Mouse (Mus musculus): ENCODE results near the gene Uhrf1bp1l. TPM values are rescaled to one million over a fixed set of nuclear protein-coding genes. Genes with fewer than 3 reads are reported as not detected.

The Uhrf1bp1l gene
- polyA plus RNA-seq, 1 experiment from 2014 or later: 28.9 TPM

GRCm38 (mm10) chr10:89730386-89730785 is 14.4 kb upstream of the Uhrf1bp1l start:
- no peak overlapping the region for H3K27ac ChIP-seq (replicated peaks)
- 88% methylated on average over 6 of the region's 6 CpGs for WGBS
- no peak for ATAC-seq (ENCODE audit: low FRiP score)
- peak overlapping the region; percentile 70; the same call in 1 of the 2 replicates for H3K4me2 ChIP-seq
- H3K36me3 ChIP-seq: peaks cover 17% of the 10 kb centered on the region; the same call in 1 of the 2 replicates
- H3K4me1 ChIP-seq: peaks cover 17% of the 10 kb centered on the region
- no peak overlapping the region for H3K4me3 ChIP-seq (replicated peaks)
- H3K27me3 ChIP-seq (replicated peaks): no peaks in the 10 kb centered on the region
- H3K9me3 ChIP-seq (replicated peaks): no peaks in the 10 kb centered on the region
- no peak overlapping the region for H3K9ac ChIP-seq (replicated peaks)

- Histone ChIP-seq H3K9ac (replicated peaks) (peak overlapping the region; percentile 65), H3K36me3 (peaks cover 10% of the 10 kb centered on the region; the same call in 1 of the 2 replicates), H3K27me3 (replicated peaks) (no peaks in the 10 kb centered on the region), H3K4me3 (replicated peaks) (peak overlapping the region; percentile 75), H3K4me1 (peaks cover 17% of the 10 kb centered on the region), H3K27ac (replicated peaks) (peak overlapping the region; percentile 85), H3K4me2 (peak overlapping the region; percentile 70), H3K9me3 (replicated peaks) (no peaks in the 10 kb centered on the region)
- WGBS: 13% methylated on average over 5 of the region's 5 CpGs
- ATAC-seq (ENCODE audit: low FRiP score): peak; percentile 32; the same call in 1 of the 2 replicates
Observed at GRCm38 (mm10) chr10:89731341-89731740, 13.4 kb upstream of the Uhrf1bp1l start.

- H3K36me3 ChIP-seq: peaks cover 5% of the 10 kb centered on the region; the same call in 1 of the 2 replicates
- H3K9ac ChIP-seq (replicated peaks): peak within 1 kb of the TSS; percentile 65
- H3K9me3 ChIP-seq (replicated peaks): no peaks in the 10 kb centered on the region
- peaks cover 17% of the 10 kb centered on the region for H3K4me1 ChIP-seq
- no peaks in the 10 kb centered on the region for H3K27me3 ChIP-seq (replicated peaks)
- peak; percentile 99 for ATAC-seq (ENCODE audit: low FRiP score)
- H3K4me2 ChIP-seq: peak within 1 kb of the TSS; percentile 70
- peak within 1 kb of the TSS; percentile 75 for H3K4me3 ChIP-seq (replicated peaks)
- 1% methylated on average over 49 of the region's 49 CpGs for whole genome bisulfite sequencing
- H3K27ac ChIP-seq (replicated peaks): peak within 1 kb of the TSS; percentile 85
Observed at GRCm38 (mm10) chr10:89732001-89732794, 12.6 kb upstream of the Uhrf1bp1l start, which contains the start of gene Actr6. Gene Actr6 (minus strand): TSS chr10:89732295.

- Histone ChIP-seq H3K4me1 (peaks cover 4% of the 10 kb centered on the region), H3K4me2 (no peak overlapping the region), H3K27me3 (replicated peaks) (no peaks in the 10 kb centered on the region), H3K36me3 (no peaks in the 10 kb centered on the region), H3K9me3 (replicated peaks) (no peaks in the 10 kb centered on the region), H3K9ac (replicated peaks) (no peak overlapping the region), H3K27ac (replicated peaks) (no peak overlapping the region), H3K4me3 (replicated peaks) (no peak overlapping the region)
- ATAC-seq (ENCODE audit: low FRiP score): no peak
- WGBS: 41% methylated on average over 5 of the region's 5 CpGs
Observed at GRCm38 (mm10) chr10:89737092-89737491, 7.7 kb upstream of the Uhrf1bp1l start.

GRCm38 (mm10) chr10:89737887-89738286 is 6.9 kb upstream of the Uhrf1bp1l start:
- H3K4me2 ChIP-seq: no peak overlapping the region
- ATAC-seq (ENCODE audit: low FRiP score): no peak
- no peaks in the 10 kb centered on the region for H3K9me3 ChIP-seq (replicated peaks)
- H3K36me3 ChIP-seq: no peaks in the 10 kb centered on the region
- peaks cover under 1% of the 10 kb centered on the region for H3K4me1 ChIP-seq
- no peak overlapping the region for H3K27ac ChIP-seq (replicated peaks)
- no peak overlapping the region for H3K4me3 ChIP-seq (replicated peaks)
- WGBS: 94% methylated on average over 3 of the region's 3 CpGs
- H3K9ac ChIP-seq (replicated peaks): no peak overlapping the region
- H3K27me3 ChIP-seq (replicated peaks): no peaks in the 10 kb centered on the region

GRCm38 (mm10) chr10:89738395-89738794 is 6.4 kb upstream of the Uhrf1bp1l start:
- Histone ChIP-seq H3K4me3 (replicated peaks) (no peak overlapping the region), H3K4me2 (no peak overlapping the region), H3K27me3 (replicated peaks) (no peaks in the 10 kb centered on the region), H3K4me1 (no peaks in the 10 kb centered on the region), H3K36me3 (no peaks in the 10 kb centered on the region), H3K27ac (replicated peaks) (no peak overlapping the region), H3K9ac (replicated peaks) (no peak overlapping the region), H3K9me3 (replicated peaks) (no peaks in the 10 kb centered on the region)
- no peak for ATAC-seq (ENCODE audit: low FRiP score)
- WGBS: 94% methylated on average over 9 of the region's 9 CpGs

- no peaks in the 10 kb centered on the region; the same call in 1 of the 2 replicates for H3K4me1 ChIP-seq
- H3K4me2 ChIP-seq: no peak overlapping the region
- 61% methylated on average over 6 of the region's 7 CpGs for WGBS
- H3K4me3 ChIP-seq (replicated peaks): no peak overlapping the region
- H3K36me3 ChIP-seq: no peaks in the 10 kb centered on the region
- no peak overlapping the region for H3K27ac ChIP-seq (replicated peaks)
- H3K9me3 ChIP-seq (replicated peaks): no peaks in the 10 kb centered on the region
- no peak overlapping the region for H3K9ac ChIP-seq (replicated peaks)
- no peaks in the 10 kb centered on the region for H3K27me3 ChIP-seq (replicated peaks)
- no peak for ATAC-seq (ENCODE audit: low FRiP score)
Observed at GRCm38 (mm10) chr10:89739703-89740102, 5.1 kb upstream of the Uhrf1bp1l start.

GRCm38 (mm10) chr10:89740995-89741394 is 3.8 kb upstream of the Uhrf1bp1l start:
- WGBS: 86% methylated on average over 6 of the region's 6 CpGs
- no peak overlapping the region for H3K4me2 ChIP-seq
- no peaks in the 10 kb centered on the region for H3K36me3 ChIP-seq
- no peak overlapping the region for H3K4me3 ChIP-seq (replicated peaks)
- no peak overlapping the region for H3K9ac ChIP-seq (replicated peaks)
- ATAC-seq (ENCODE audit: low FRiP score): no peak
- H3K27me3 ChIP-seq (replicated peaks): no peaks in the 10 kb centered on the region
- no peaks in the 10 kb centered on the region; the same call in 1 of the 2 replicates for H3K4me1 ChIP-seq
- H3K27ac ChIP-seq (replicated peaks): no peak overlapping the region
- H3K9me3 ChIP-seq (replicated peaks): no peaks in the 10 kb centered on the region

- no peak for ATAC-seq (ENCODE audit: low FRiP score)
- H3K9me3 ChIP-seq (replicated peaks): no peaks in the 10 kb centered on the region
- no peaks in the 10 kb centered on the region for H3K27me3 ChIP-seq (replicated peaks)
- no peak overlapping the region for H3K9ac ChIP-seq (replicated peaks)
- H3K4me1 ChIP-seq: peaks cover 13% of the 10 kb centered on the region
- 88% methylated on average over 4 of the region's 4 CpGs for WGBS
- H3K4me3 ChIP-seq (replicated peaks): no peak overlapping the region
- no peak overlapping the region for H3K27ac ChIP-seq (replicated peaks)
- no peak overlapping the region for H3K4me2 ChIP-seq
- H3K36me3 ChIP-seq: no peaks in the 10 kb centered on the region
Observed at GRCm38 (mm10) chr10:89743266-89743665, 1.5 kb upstream of the Uhrf1bp1l start.

GRCm38 (mm10) chr10:89744341-89744740 is 450 bp upstream of the Uhrf1bp1l start:
- Histone ChIP-seq H3K9ac (replicated peaks) (no peak overlapping the region), H3K27me3 (replicated peaks) (no peaks in the 10 kb centered on the region), H3K4me1 (peaks cover 13% of the 10 kb centered on the region), H3K4me2 (peak overlapping the region; percentile 64), H3K27ac (replicated peaks) (no peak overlapping the region), H3K4me3 (replicated peaks) (peak overlapping the region; percentile 91), H3K9me3 (replicated peaks) (no peaks in the 10 kb centered on the region), H3K36me3 (no peaks in the 10 kb centered on the region)
- WGBS: 34% methylated on average over 3 of the region's 3 CpGs
- no peak for ATAC-seq (ENCODE audit: low FRiP score)

GRCm38 (mm10) chr10:89745666-89746020 is 852 bp downstream of the Uhrf1bp1l start:
- no peak for ATAC-seq (ENCODE audit: low FRiP score)
- 0% methylated on average over 14 of the region's 14 CpGs for WGBS
- Histone ChIP-seq H3K4me2 (peak overlapping the region; percentile 64), H3K9ac (replicated peaks) (peak overlapping the region; percentile 93), H3K27ac (replicated peaks) (peak overlapping the region; percentile 97), H3K4me3 (replicated peaks) (peak overlapping the region; percentile 91), H3K4me1 (peaks cover 13% of the 10 kb centered on the region), H3K9me3 (replicated peaks) (no peaks in the 10 kb centered on the region), H3K36me3 (no peaks in the 10 kb centered on the region), H3K27me3 (replicated peaks) (no peaks in the 10 kb centered on the region)

- Histone ChIP-seq H3K27ac (replicated peaks) (no peak overlapping the region), H3K4me2 (peak overlapping the region; percentile 64), H3K36me3 (no peaks in the 10 kb centered on the region), H3K4me3 (replicated peaks) (no peak overlapping the region), H3K9me3 (replicated peaks) (no peaks in the 10 kb centered on the region), H3K4me1 (peaks cover 13% of the 10 kb centered on the region), H3K27me3 (replicated peaks) (no peaks in the 10 kb centered on the region), H3K9ac (replicated peaks) (no peak overlapping the region)
- whole genome bisulfite sequencing: 63% methylated on average over 3 of the region's 3 CpGs
- no peak for ATAC-seq (ENCODE audit: low FRiP score)
Observed at GRCm38 (mm10) chr10:89746581-89746980, 1.8 kb downstream of the Uhrf1bp1l start.
